Mouse (Mus musculus): ENCODE measurements around the gene Gm16485. TPM values are rescaled to one million over a fixed set of nuclear protein-coding genes. Genes with fewer than 3 reads are reported as not detected.

Gene Gm16485
- polyA plus RNA-seq, 1 experiment from 2014 or later: 0.53 TPM

GRCm38 (mm10) chr9:9001170-9001569 lies 29.6 kb downstream of the Gm16485 start:
- Histone ChIP-seq H3K9me3 (ENCODE audit: control insufficient read depth, low read length) (no peaks in the 10 kb centered on the region), H3K27ac (ENCODE audit: low read depth, low read length) (no peak overlapping the region), H3K4me1 (ENCODE audit: control insufficient read depth, insufficient read depth, low read depth, low read length) (no peaks in the 10 kb centered on the region), H3K4me3 (ENCODE audit: low read length) (no peak overlapping the region), H3K27me3 (replicated peaks; ENCODE audit: control insufficient read depth, insufficient read depth, low read length) (no peaks in the 10 kb centered on the region), H3K36me3 (ENCODE audit: control insufficient read depth, insufficient read depth, low read length) (no peaks in the 10 kb centered on the region), H3K9ac (ENCODE audit: low read depth, low read length) (no peak overlapping the region), H3K4me2 (ENCODE audit: low read length) (no peak overlapping the region)
- no peak for ATAC-seq

GRCm38 (mm10) chr9:9015108-9015507 lies 43.5 kb downstream of the Gm16485 start:
- Histone ChIP-seq H3K27ac (ENCODE audit: low read depth, low read length) (no peak overlapping the region), H3K9ac (ENCODE audit: low read depth, low read length) (no peak overlapping the region), H3K27me3 (replicated peaks; ENCODE audit: control insufficient read depth, insufficient read depth, low read length) (no peaks in the 10 kb centered on the region), H3K4me2 (ENCODE audit: low read length) (no peak overlapping the region), H3K36me3 (ENCODE audit: control insufficient read depth, insufficient read depth, low read length) (0 out of 2 replicates have a peak, but pooled peaks cover 2% of the 10 kb centered on the region), H3K4me3 (ENCODE audit: low read length) (no peak overlapping the region), H3K9me3 (ENCODE audit: control insufficient read depth, low read length) (no peaks in the 10 kb centered on the region), H3K4me1 (ENCODE audit: control insufficient read depth, insufficient read depth, low read depth, low read length) (no peaks in the 10 kb centered on the region)
- 95% methylated on average over 2 of the region's 2 CpGs for WGBS
- ATAC-seq: no peak

Other genes with a start within 250 kb of the Gm16485 start
- gene Pgr, start 72.0 kb upstream of the Gm16485 start, polyA plus RNA-seq (2015; fragmentation: Nextera tagmentation; extraction: Ambion mirVana): 4.2 TPM in 2 replicates